Mouse (Mus musculus) lung, adult 2 months (tissue): ENCODE measurements around the gene Boll.

Experiments used
- CTCF ChIP-seq: fragments of 200-500 bp; IDR thresholded peaks from 2 replicates; pipeline ENCODE4 v1.5.1; 2011; ENCODE audit warnings: mild to moderate bottlenecking, low read length, control low read depth; ENCODE audit not compliant: insufficient read depth
- POLR2A ChIP-seq: fragments of 200-500 bp; IDR thresholded peaks from 2 replicates; pipeline ENCODE4 v1.6.1; 2011; ENCODE audit warnings: low read depth, mild to moderate bottlenecking, control low read depth, low read length, borderline replicate concordance; ENCODE audit errors: extremely low read depth

GRCm38 (mm10) chr1:55372626-55373025 is 9.4 kb upstream of the Boll start:
- TF ChIP-seq POLR2A = no peak
- TF ChIP-seq CTCF = no peak
